Mouse (Mus musculus) C2C12 (cell line): ENCODE measurements around the gene Klhdc2. TPM values are rescaled to one million over a fixed set of nuclear protein-coding genes. Genes with fewer than 3 reads are reported as not detected.

Experiments
- H3K27me3 ChIP-seq: one replicate; pipeline ENCODE4 v1.6.1; 2011; ENCODE audit not compliant: control insufficient read depth, insufficient read depth, insufficient read length
- H3K36me3 ChIP-seq: one replicate; pipeline ENCODE4 v1.6.1; 2011; ENCODE audit not compliant: control insufficient read depth, insufficient read depth
- H3K4me3 ChIP-seq: one replicate; pipeline ENCODE4 v1.5.1; 2011; ENCODE audit warnings: mild to moderate bottlenecking, control low read depth; ENCODE audit not compliant: poor library complexity, insufficient read depth, severe bottlenecking
- H3K79me2 ChIP-seq: one replicate; pipeline ENCODE4 v1.6.1; 2011; ENCODE audit not compliant: control insufficient read depth, insufficient read depth
- H3K79me3 ChIP-seq: one replicate; pipeline ENCODE4 v1.6.1; 2011; ENCODE audit warnings: low read depth, control low read depth
- H3ac ChIP-seq: one replicate; pipeline ENCODE3; 2011; ENCODE audit warnings: low read depth; ENCODE audit not compliant: control insufficient read depth, insufficient read length
- CEBPB ChIP-seq: IDR thresholded peaks from one replicate; pipeline ENCODE4 v1.6.1; 2011; ENCODE audit warnings: low read depth, mild to moderate bottlenecking, control low read depth, moderate library complexity
- CTCF ChIP-seq: IDR thresholded peaks from one replicate; pipeline ENCODE4 v1.5.1; 2011; ENCODE audit not compliant: control insufficient read depth, insufficient read depth, insufficient read length
- FOSL1 ChIP-seq: IDR thresholded peaks from one replicate; pipeline ENCODE4 v1.8.0; 2011; ENCODE audit warnings: mild to moderate bottlenecking, low read length; ENCODE audit not compliant: poor library complexity, insufficient read depth, severe bottlenecking
- MAX ChIP-seq: IDR thresholded peaks from one replicate; pipeline ENCODE4 v1.6.1; 2011; ENCODE audit warnings: mild to moderate bottlenecking, control low read depth
- MYOD1 ChIP-seq: IDR thresholded peaks from one replicate; pipeline ENCODE4 v1.6.1; 2011; ENCODE audit warnings: low read depth; ENCODE audit not compliant: control insufficient read depth, insufficient read length
- MYOG ChIP-seq: IDR thresholded peaks from one replicate; pipeline ENCODE4 v1.6.1; 2011; ENCODE audit not compliant: control insufficient read depth, insufficient read length; ENCODE audit errors: extremely low read depth
- USF1 ChIP-seq: IDR thresholded peaks from one replicate; pipeline ENCODE4 v1.6.1; 2011; ENCODE audit warnings: low read depth, mild to moderate bottlenecking, control low read depth, moderate library complexity
- polyA plus RNA-seq: library from polyadenylated mRNA; unstranded; fragments of >200 nt; fragmentation: generic; extraction: Trizol; gene quantifications from one replicate; pipeline ENCODE4 v1.2.1, GENCODE M21; 2012; ENCODE audit warnings: missing spikeins

Klhdc2 gene
- polyA plus RNA-seq, 1 experiment: 62.6 TPM

GRCm38 (mm10) chr12:69287535-69287934 is 8.9 kb upstream of the Klhdc2 start:
- no peak overlapping the region for H3ac ChIP-seq
- no peaks in the 10 kb centered on the region for H3K27me3 ChIP-seq
- no peaks in the 10 kb centered on the region for H3K36me3 ChIP-seq
- no peaks in the 10 kb centered on the region for H3K79me2 ChIP-seq
- H3K4me3 ChIP-seq: no peak overlapping the region
- no peaks in the 10 kb centered on the region for H3K79me3 ChIP-seq
- TF ChIP-seq MYOG (no peak), FOSL1 (no peak)

GRCm38 (mm10) chr12:69288699-69289098 is 7.8 kb upstream of the Klhdc2 start:
- Histone ChIP-seq H3K79me3 (no peaks in the 10 kb centered on the region), H3K27me3 (no peaks in the 10 kb centered on the region), H3K4me3 (no peak overlapping the region), H3K79me2 (no peaks in the 10 kb centered on the region), H3ac (no peak overlapping the region), H3K36me3 (no peaks in the 10 kb centered on the region)
- TF ChIP-seq MAX: no peak
- no peak for TF ChIP-seq CEBPB
- TF ChIP-seq MYOD1: no peak
- TF ChIP-seq FOSL1: no peak
- TF ChIP-seq CTCF: no peak
- TF ChIP-seq MYOG: no peak
- TF ChIP-seq USF1: no peak

DNA sequence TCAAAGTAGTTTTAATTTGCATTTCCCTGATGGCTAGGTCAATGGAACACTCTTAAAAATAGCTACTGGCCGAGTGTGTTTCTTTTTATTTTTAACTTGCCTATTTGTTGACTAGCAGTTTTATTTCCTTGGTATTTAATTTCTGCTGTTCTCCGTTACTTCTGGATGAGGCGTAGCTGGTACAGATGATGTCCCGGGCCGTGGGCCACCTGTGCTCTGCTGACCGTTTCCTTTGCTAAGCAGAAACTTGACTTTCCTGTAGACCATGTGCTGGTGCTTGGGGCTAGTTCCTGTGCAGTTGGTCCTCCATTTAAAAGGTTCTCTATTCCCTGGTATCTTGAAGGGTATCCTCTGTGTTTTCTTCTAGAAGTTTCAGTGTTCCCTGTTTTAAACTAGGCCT is 4.1 kb upstream of the Klhdc2 start:
- no peaks in the 10 kb centered on the region for H3K27me3 ChIP-seq
- H3K4me3 ChIP-seq: no peak overlapping the region
- peaks cover 6% of the 10 kb centered on the region for H3K79me3 ChIP-seq
- H3K79me2 ChIP-seq: peaks cover 11% of the 10 kb centered on the region
- H3ac ChIP-seq: no peak overlapping the region
- no peaks in the 10 kb centered on the region for H3K36me3 ChIP-seq
- TF ChIP-seq MAX (no peak), CEBPB (no peak), MYOD1 (no peak), MYOG (no peak), USF1 (no peak), FOSL1 (no peak), CTCF (no peak)

DNA sequence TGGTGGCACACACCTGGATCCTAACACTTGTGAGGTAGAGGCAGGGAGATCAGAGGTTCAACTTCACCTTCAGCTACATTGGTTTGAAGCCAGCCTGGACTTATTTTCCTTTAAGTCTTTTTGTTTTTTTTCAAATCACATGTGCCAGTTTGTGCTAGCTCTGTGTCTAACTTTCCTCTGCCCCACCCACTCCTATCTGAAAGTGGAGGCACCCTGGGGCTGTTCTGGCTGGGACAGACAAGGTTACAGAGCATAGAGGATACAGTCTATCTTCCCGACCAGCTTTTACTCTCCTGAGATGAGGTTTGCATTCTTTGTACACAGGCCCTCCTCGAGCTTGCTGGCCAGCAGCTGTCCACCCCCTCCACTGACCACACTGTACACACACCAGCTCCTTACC is 2.7 kb upstream of the Klhdc2 start:
- Histone ChIP-seq H3K79me3 (peaks cover 15% of the 10 kb centered on the region), H3K36me3 (no peaks in the 10 kb centered on the region), H3K4me3 (no peak overlapping the region), H3K79me2 (peaks cover 26% of the 10 kb centered on the region), H3ac (no peak overlapping the region), H3K27me3 (no peaks in the 10 kb centered on the region)
- TF ChIP-seq CTCF (no peak), MYOD1 (no peak), MAX (no peak), USF1 (no peak), CEBPB (no peak), FOSL1 (no peak), MYOG (no peak)

DNA sequence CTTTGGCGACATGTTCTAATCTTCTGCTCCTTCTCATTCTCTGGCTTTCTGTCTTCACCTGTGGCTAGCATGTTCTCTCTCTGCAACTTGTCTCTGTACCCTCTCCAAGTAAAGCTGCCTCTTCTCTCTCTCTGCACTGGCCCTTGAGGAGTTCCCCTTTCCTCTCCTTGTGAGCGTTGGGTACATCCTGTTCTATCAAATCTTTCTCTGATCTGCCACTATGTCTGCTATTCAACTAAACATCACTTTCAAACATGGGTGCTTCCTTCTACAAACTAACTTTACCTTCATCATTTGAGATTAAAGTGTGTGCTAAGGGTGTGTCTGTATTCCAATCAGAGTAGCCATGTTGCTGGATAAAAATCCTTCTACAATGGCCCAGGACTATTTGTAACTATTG is 1.5 kb upstream of the Klhdc2 start:
- peaks cover under 1% of the 10 kb centered on the region for H3K36me3 ChIP-seq
- H3ac ChIP-seq: no peak overlapping the region
- no peak overlapping the region for H3K4me3 ChIP-seq
- TF ChIP-seq USF1 (no peak), MYOG (no peak), CEBPB (no peak), MAX (no peak)
- peaks cover 37% of the 10 kb centered on the region for H3K79me2 ChIP-seq
- no peaks in the 10 kb centered on the region for H3K27me3 ChIP-seq
- H3K79me3 ChIP-seq: peaks cover 25% of the 10 kb centered on the region

GRCm38 (mm10) chr12:69295651-69296050 is 830 bp upstream of the Klhdc2 start:
- H3K4me3 ChIP-seq: no peak overlapping the region
- peaks cover 8% of the 10 kb centered on the region for H3K36me3 ChIP-seq
- H3K79me2 ChIP-seq: peaks cover 44% of the 10 kb centered on the region
- H3K79me3 ChIP-seq: peaks cover 30% of the 10 kb centered on the region
- TF ChIP-seq MYOG: no peak
- TF ChIP-seq CTCF: no peak
- TF ChIP-seq CEBPB: no peak
- no peak for TF ChIP-seq USF1
- no peak for TF ChIP-seq FOSL1
- no peak for TF ChIP-seq MYOD1
- TF ChIP-seq MAX: no peak
- peak overlapping the region; percentile 10 for H3ac ChIP-seq
- H3K27me3 ChIP-seq: no peaks in the 10 kb centered on the region
